Mouse (Mus musculus) liver, adult 2 months (tissue): ENCODE measurements at regions not wholly inside any gene's neighbourhood (a gene's known extent, or its start where the extent isn't known, plus 50 kb on each side); places are given as distances from the start of the nearest gene placed in this dataset.

ENCODE experiments used
- CTCF ChIP-seq: fragments of 200-500 bp; IDR thresholded peaks from 2 replicates; pipeline ENCODE4 v1.5.1; 2011; ENCODE audit warnings: low read depth, low read length, control low read depth
- POLR2A ChIP-seq: fragments of 200-500 bp; IDR thresholded peaks from 2 replicates; pipeline ENCODE4 v1.6.1; 2011; ENCODE audit warnings: low read length, control low read depth; ENCODE audit not compliant: insufficient read depth; ENCODE audit errors: extremely low read depth

DNA sequence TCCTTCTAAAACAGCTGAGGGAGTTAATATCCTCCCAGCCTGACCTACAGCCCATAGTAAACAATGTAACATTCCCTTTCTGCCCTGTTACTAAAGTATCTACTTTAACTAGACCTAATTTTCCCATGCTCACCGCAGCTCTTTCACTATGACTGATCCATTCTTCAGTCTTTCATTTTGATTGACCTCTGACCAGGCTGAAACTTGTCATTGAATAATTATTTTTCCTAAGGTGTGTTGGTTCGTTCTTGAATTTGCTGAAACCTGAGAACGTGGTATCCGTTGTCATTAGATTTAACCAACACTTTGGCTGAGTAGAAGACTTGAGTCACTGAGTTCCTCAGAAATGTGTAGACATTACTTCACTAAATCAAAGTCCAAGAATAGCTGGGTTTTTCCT, 168.7 kb downstream of the Sptssa start:
- TF ChIP-seq POLR2A = no peak
- TF ChIP-seq CTCF = no peak
